Mouse (Mus musculus): ENCODE results near the gene Gm11042. TPM values are rescaled to one million over a fixed set of nuclear protein-coding genes. Genes with fewer than 3 reads are reported as not detected.

The Gm11042 gene
- not detected in 2 replicates for polyA plus RNA-seq (2011; ENCODE audit: insufficient read length, low read depth, missing spikeins)

GRCm38 (mm10) chr12:74316344-74316973 is at the start of gene Gm11042:
Gm11042 (minus strand) TSS chr12:74316394.
- Histone ChIP-seq H3K27ac (ENCODE audit: insufficient read depth, low read length) (no peak within 1 kb of the TSS), H3K4me3 (ENCODE audit: insufficient read depth, low read length) (peak within 1 kb of the TSS; percentile 53), H3K4me1 (ENCODE audit: control insufficient read depth, insufficient read depth, low read length) (no peaks in the 10 kb centered on the region)
- TF ChIP-seq POLR2A (IDR thresholded peaks at IDR 0.05; ENCODE audit: low read depth, low read length) (no peak), CTCF (IDR thresholded peaks at IDR 0.05; ENCODE audit: borderline replicate concordance, insufficient read depth, low read length) (no peak)

DNA sequence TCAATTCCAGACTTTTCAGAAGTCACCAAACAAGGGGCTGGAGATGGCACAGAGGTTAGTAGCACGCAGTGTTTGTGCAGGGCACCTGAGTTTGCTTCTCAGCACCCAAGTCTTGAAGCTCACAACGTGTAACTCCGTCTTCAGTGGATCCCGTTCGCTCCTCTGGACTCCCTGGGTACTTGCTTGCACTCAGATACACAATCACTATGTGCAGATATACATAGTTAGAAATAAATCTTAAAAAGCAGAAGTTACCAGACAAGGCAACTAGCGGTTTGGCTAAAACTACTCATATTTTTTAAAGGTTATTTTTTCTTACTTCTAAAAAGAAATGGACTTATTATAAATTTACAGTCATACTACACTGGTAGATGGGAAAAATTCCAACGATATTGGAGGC is 48.3 kb upstream of the Gm11042 start:
- no peaks in the 10 kb centered on the region for H3K4me1 ChIP-seq (ENCODE audit: control insufficient read depth, insufficient read depth, low read length)
- H3K4me3 ChIP-seq (ENCODE audit: insufficient read depth, low read length): no peak overlapping the region
- no peak for TF ChIP-seq CTCF (IDR thresholded peaks at IDR 0.05; ENCODE audit: borderline replicate concordance, insufficient read depth, low read length)
- no peak for TF ChIP-seq POLR2A (IDR thresholded peaks at IDR 0.05; ENCODE audit: low read depth, low read length)
- H3K27ac ChIP-seq (ENCODE audit: insufficient read depth, low read length): no peak overlapping the region

DNA sequence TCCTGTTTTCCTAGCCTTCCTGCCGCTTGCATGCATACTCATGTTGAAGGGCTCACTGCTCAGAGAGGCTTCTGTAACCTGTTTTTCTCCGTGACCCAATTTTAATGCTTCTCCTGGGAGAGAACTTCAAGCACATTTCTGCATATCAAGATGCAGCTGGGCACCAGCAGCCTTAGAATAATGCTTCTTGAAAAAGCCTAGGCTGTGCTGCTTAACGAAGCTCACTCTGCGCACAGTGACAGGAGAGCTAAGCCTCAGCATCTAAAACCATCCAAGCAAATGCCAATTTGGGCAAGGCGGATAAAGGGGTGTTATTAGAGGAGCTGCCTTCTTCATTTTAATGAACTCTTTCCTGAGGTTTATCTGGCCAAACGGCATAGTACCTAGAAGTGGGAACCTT is 46.9 kb upstream of the Gm11042 start:
- no peak for TF ChIP-seq CTCF (IDR thresholded peaks at IDR 0.05; ENCODE audit: borderline replicate concordance, insufficient read depth, low read length)
- no peak for TF ChIP-seq POLR2A (IDR thresholded peaks at IDR 0.05; ENCODE audit: low read depth, low read length)
- Histone ChIP-seq H3K27ac (ENCODE audit: insufficient read depth, low read length) (no peak overlapping the region), H3K4me1 (ENCODE audit: control insufficient read depth, insufficient read depth, low read length) (no peaks in the 10 kb centered on the region), H3K4me3 (ENCODE audit: insufficient read depth, low read length) (no peak overlapping the region)

DNA sequence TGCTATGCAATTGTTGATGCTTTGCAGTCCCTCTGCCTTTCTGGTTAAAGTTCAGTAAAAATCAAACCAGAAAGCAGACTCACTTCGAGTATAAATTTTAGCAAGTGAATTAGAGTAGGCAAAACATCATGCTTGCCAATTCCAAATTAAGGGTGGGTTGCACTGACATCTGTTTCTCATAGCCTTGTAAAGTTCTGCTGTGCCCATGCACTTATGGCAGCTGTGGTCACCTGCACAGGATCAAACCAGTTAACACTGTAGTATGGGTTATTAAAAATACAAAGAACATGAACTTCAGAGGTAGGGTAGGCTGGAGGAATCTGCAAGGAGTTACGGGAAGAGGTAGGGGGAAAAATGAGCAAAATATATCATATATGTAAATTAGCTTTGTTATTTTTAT is 46.3 kb upstream of the Gm11042 start:
- Histone ChIP-seq H3K4me1 (ENCODE audit: control insufficient read depth, insufficient read depth, low read length) (no peaks in the 10 kb centered on the region), H3K4me3 (ENCODE audit: insufficient read depth, low read length) (no peak overlapping the region), H3K27ac (ENCODE audit: insufficient read depth, low read length) (no peak overlapping the region)
- no peak for TF ChIP-seq POLR2A (IDR thresholded peaks at IDR 0.05; ENCODE audit: low read depth, low read length)
- no peak for TF ChIP-seq CTCF (IDR thresholded peaks at IDR 0.05; ENCODE audit: borderline replicate concordance, insufficient read depth, low read length)

DNA sequence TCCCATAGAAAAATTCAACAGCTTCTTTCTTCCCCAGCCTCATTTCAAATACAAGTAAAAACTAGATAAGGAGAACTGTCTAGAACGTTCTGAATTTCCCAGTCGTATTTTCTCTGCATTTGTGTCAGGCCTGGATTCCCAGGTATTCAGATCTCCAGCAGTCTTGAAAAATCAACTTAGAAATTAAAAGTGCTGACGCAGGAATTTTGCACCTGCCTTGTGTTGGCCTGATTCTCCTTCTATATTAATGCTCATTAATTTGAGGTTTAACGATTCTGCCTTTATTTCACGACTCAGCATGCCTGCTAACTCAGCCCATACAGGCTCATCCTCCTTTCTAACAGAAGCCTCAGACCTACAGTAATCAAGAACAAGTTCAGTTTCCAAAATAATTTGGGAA is 43.6 kb upstream of the Gm11042 start:
- TF ChIP-seq CTCF (IDR thresholded peaks at IDR 0.05; ENCODE audit: borderline replicate concordance, insufficient read depth, low read length) (no peak), POLR2A (IDR thresholded peaks at IDR 0.05; ENCODE audit: low read depth, low read length) (no peak)

DNA sequence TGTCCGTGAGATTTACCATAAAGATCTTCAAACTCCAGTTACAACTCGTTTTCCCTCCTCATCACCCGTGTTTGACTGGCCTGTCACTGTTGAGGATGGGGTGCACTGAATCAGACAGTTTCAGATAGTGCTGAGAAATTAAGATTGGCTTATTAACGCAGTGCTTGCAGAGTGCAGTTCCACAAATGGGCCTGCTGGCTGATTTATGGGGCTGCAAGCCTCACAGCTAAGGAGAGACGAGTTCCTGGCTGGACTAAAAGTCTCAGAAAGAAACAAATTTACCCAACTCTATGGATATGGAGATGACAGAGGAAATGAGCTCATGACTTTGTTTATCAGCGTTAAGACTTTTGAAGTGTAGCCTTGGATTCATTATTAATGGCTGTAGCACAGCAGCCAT is 41.6 kb upstream of the Gm11042 start:
- Histone ChIP-seq H3K4me3 (ENCODE audit: insufficient read depth, low read length) (no peak overlapping the region), H3K4me1 (ENCODE audit: control insufficient read depth, insufficient read depth, low read length) (no peaks in the 10 kb centered on the region), H3K27ac (ENCODE audit: insufficient read depth, low read length) (no peak overlapping the region)
- no peak for TF ChIP-seq CTCF (IDR thresholded peaks at IDR 0.05; ENCODE audit: borderline replicate concordance, insufficient read depth, low read length)
- no peak for TF ChIP-seq POLR2A (IDR thresholded peaks at IDR 0.05; ENCODE audit: low read depth, low read length)

More for the DNA sequence above, 43.6 kb upstream of the Gm11042 start:
- Histone ChIP-seq H3K4me3 (ENCODE audit: insufficient read depth, low read length) (no peak overlapping the region), H3K27ac (ENCODE audit: insufficient read depth, low read length) (no peak overlapping the region), H3K4me1 (ENCODE audit: control insufficient read depth, insufficient read depth, low read length) (no peaks in the 10 kb centered on the region)

GRCm38 (mm10) chr12:74342720-74343119 is 26.5 kb upstream of the Gm11042 start:
- TF ChIP-seq CTCF (IDR thresholded peaks at IDR 0.05; ENCODE audit: borderline replicate concordance, insufficient read depth, low read length) (no peak), POLR2A (IDR thresholded peaks at IDR 0.05; ENCODE audit: low read depth, low read length) (no peak)
- Histone ChIP-seq H3K4me1 (ENCODE audit: control insufficient read depth, insufficient read depth, low read length) (no peaks in the 10 kb centered on the region), H3K27ac (ENCODE audit: insufficient read depth, low read length) (no peak overlapping the region), H3K4me3 (ENCODE audit: insufficient read depth, low read length) (no peak overlapping the region)

GRCm38 (mm10) chr12:74340070-74340469 is 23.9 kb upstream of the Gm11042 start:
- Histone ChIP-seq H3K4me3 (ENCODE audit: insufficient read depth, low read length) (no peak overlapping the region), H3K4me1 (ENCODE audit: control insufficient read depth, insufficient read depth, low read length) (no peaks in the 10 kb centered on the region), H3K27ac (ENCODE audit: insufficient read depth, low read length) (no peak overlapping the region)
- TF ChIP-seq CTCF (IDR thresholded peaks at IDR 0.05; ENCODE audit: borderline replicate concordance, insufficient read depth, low read length) (no peak), POLR2A (IDR thresholded peaks at IDR 0.05; ENCODE audit: low read depth, low read length) (no peak)

- no peak overlapping the region for H3K4me3 ChIP-seq (ENCODE audit: insufficient read depth, low read length)
- no peak for TF ChIP-seq POLR2A (IDR thresholded peaks at IDR 0.05; ENCODE audit: low read depth, low read length)
- no peak for TF ChIP-seq CTCF (IDR thresholded peaks at IDR 0.05; ENCODE audit: borderline replicate concordance, insufficient read depth, low read length)
Observed at GRCm38 (mm10) chr12:74333706-74334105, 17.5 kb upstream of the Gm11042 start.

GRCm38 (mm10) chr12:74333016-74333415 is 16.8 kb upstream of the Gm11042 start:
- H3K27ac ChIP-seq (ENCODE audit: insufficient read depth, low read length): no peak overlapping the region
- no peak overlapping the region for H3K4me3 ChIP-seq (ENCODE audit: insufficient read depth, low read length)
- H3K4me1 ChIP-seq (ENCODE audit: control insufficient read depth, insufficient read depth, low read length): no peaks in the 10 kb centered on the region
- TF ChIP-seq CTCF (IDR thresholded peaks at IDR 0.05; ENCODE audit: borderline replicate concordance, insufficient read depth, low read length) (peak; percentile 76), POLR2A (IDR thresholded peaks at IDR 0.05; ENCODE audit: low read depth, low read length) (no peak)

More at GRCm38 (mm10) chr12:74333706-74334105, 17.5 kb upstream of the Gm11042 start:
- H3K4me1 ChIP-seq (ENCODE audit: control insufficient read depth, insufficient read depth, low read length): no peaks in the 10 kb centered on the region
- no peak overlapping the region for H3K27ac ChIP-seq (ENCODE audit: insufficient read depth, low read length)
